Mouse (Mus musculus) forebrain, embryonic 14.5 days (tissue): ENCODE measurements around the gene Usp21. TPM values are rescaled to one million over a fixed set of nuclear protein-coding genes. Genes with fewer than 3 reads are reported as not detected.

Source experiments
- ATAC-seq: fragments of 200-750 bp; cut with Nextera tagmentation; 2 replicates; pipeline ENCODE4 v1.8.0; 2017; ENCODE audit warnings: mild to moderate bottlenecking, moderate library complexity
- DNase-seq: peaks from one replicate; pipeline ENCODE4 v3.0.0-alpha.2; 2015; ENCODE audit warnings: low spot score
- H3K27ac ChIP-seq: fragments of 300-500 bp; sonication (generic); 2 replicates; pipeline ENCODE4 v1.5.1; 2014; ENCODE audit warnings: low read depth, mild to moderate bottlenecking, control low read depth, low read length, moderate library complexity
- H3K27me3 ChIP-seq: fragments of 300-500 bp; sonication (generic); replicated peaks from 2 replicates; pipeline ENCODE4 v1.6.1; 2014; ENCODE audit warnings: low read length, control low read depth, mixed read lengths; ENCODE audit not compliant: control insufficient read depth, insufficient read depth
- H3K36me3 ChIP-seq: fragments of 300-500 bp; sonication (generic); 2 replicates; pipeline ENCODE4 v1.6.1; 2014; ENCODE audit warnings: low read length, control low read depth; ENCODE audit not compliant: control insufficient read depth, insufficient read depth
- H3K4me1 ChIP-seq: fragments of 300-500 bp; sonication (generic); 2 replicates; pipeline ENCODE4 v1.6.1; 2014; ENCODE audit warnings: antibody characterized with exemption, low read length, control low read depth; ENCODE audit not compliant: control insufficient read depth, insufficient read depth
- H3K4me2 ChIP-seq: fragments of 300-500 bp; sonication (generic); 2 replicates; pipeline ENCODE4 v1.6.1; 2014; ENCODE audit warnings: mild to moderate bottlenecking, control low read depth, low read length
- H3K4me3 ChIP-seq: fragments of 300-500 bp; sonication (generic); 2 replicates; pipeline ENCODE4 v1.5.1; 2014; ENCODE audit warnings: low read depth, low read length, control low read depth
- H3K9ac ChIP-seq: fragments of 300-500 bp; sonication (generic); 2 replicates; pipeline ENCODE4 v1.6.1; 2014; ENCODE audit warnings: mild to moderate bottlenecking, low read length, control low read depth, moderate library complexity
- H3K9me3 ChIP-seq: fragments of 300-500 bp; sonication (generic); replicated peaks from 2 replicates; pipeline ENCODE4 v1.6.1; 2016; ENCODE audit warnings: low read length, control low read depth, mixed read lengths; ENCODE audit not compliant: control insufficient read depth
- WGBS: fragments of 180-500 bp; shearing (Covaris S2); extraction: QIAGEN DNeasy Blood & Tissue Kit; methylation state at CpG from one replicate; pipeline ENCODE4 v1.1.7; 2014; 5-methylcytosine and 5-hydroxymethylcytosine counted together
- polyA plus RNA-seq: library from polyadenylated mRNA; unstranded; fragments of >200 nt; fragmentation: Nextera tagmentation; extraction: Ambion mirVana; gene quantifications from 2 replicates; pipeline ENCODE4 v1.2.1, GENCODE M21; 2014

The Usp21 gene
- polyA plus RNA-seq, 1 experiment from 2014 or later, result 89.9 TPM

- ATAC-seq (no peak), DNase-seq (no peak)
- WGBS, result 93% methylated on average over 14 of the region's 14 CpGs
- H3K27ac ChIP-seq, result no peak within 1 kb of the TSS
- no peaks in the 10 kb centered on the region for H3K4me1 ChIP-seq
- no peak within 1 kb of the TSS for H3K9ac ChIP-seq
- no peak within 1 kb of the TSS for H3K4me2 ChIP-seq
- H3K4me3 ChIP-seq, result no peak within 1 kb of the TSS
- no peaks in the 10 kb centered on the region for H3K27me3 ChIP-seq
- H3K36me3 ChIP-seq, result peaks cover 54% of the 10 kb centered on the region
- H3K9me3 ChIP-seq, result no peaks in the 10 kb centered on the region
Measured at GRCm38 (mm10) chr1:171234126-171234525, 53.7 kb downstream of the Usp21 start, which contains the start of gene Fcer1g. Fcer1g (minus strand) TSS chr1:171234365.

- H3K4me1 ChIP-seq, result no peaks in the 10 kb centered on the region
- peaks cover 43% of the 10 kb centered on the region for H3K36me3 ChIP-seq
- no peak overlapping the region for H3K4me3 ChIP-seq
- WGBS, result 86% methylated on average over 12 of the region's 12 CpGs
- no peak overlapping the region for H3K4me2 ChIP-seq
- no peak overlapping the region for H3K9ac ChIP-seq
- ATAC-seq (no peak), DNase-seq (no peak)
- H3K27me3 ChIP-seq, result no peaks in the 10 kb centered on the region
- H3K9me3 ChIP-seq, result no peaks in the 10 kb centered on the region
- no peak overlapping the region for H3K27ac ChIP-seq
Measured at GRCm38 (mm10) chr1:171232800-171233730, 54.7 kb downstream of the Usp21 start.

GRCm38 (mm10) chr1:171232348-171232747 is 55.4 kb downstream of the Usp21 start:
- Histone ChIP-seq H3K27me3 (no peaks in the 10 kb centered on the region), H3K4me3 (no peak overlapping the region), H3K4me1 (no peaks in the 10 kb centered on the region), H3K9ac (no peak overlapping the region), H3K4me2 (no peak overlapping the region), H3K9me3 (no peaks in the 10 kb centered on the region), H3K36me3 (peaks cover 36% of the 10 kb centered on the region), H3K27ac (no peak overlapping the region)
- WGBS, result 93% methylated on average over 5 of the region's 5 CpGs
- DNase-seq (no peak), ATAC-seq (no peak)

Other genes with a start within 250 kb of the Usp21 start
- 8.3 and 11.5 TPM in 2 replicates for gene Fcgr3, start 223.1 kb downstream of the Usp21 start, polyA plus RNA-seq
- 7.2 and 8.8 TPM in 2 replicates for gene Cfap126, start 174.1 kb downstream of the Usp21 start, polyA plus RNA-seq
- gene Sdhc, start 137.4 kb downstream of the Usp21 start, polyA plus RNA-seq, result 301 and 310 TPM in 2 replicates
- 0.09 and 0.22 TPM in 2 replicates for gene Mpz, start 137.3 kb downstream of the Usp21 start, polyA plus RNA-seq
- 9.7 and 10.2 TPM in 2 replicates for gene Pcp4l1, start 91.7 kb downstream of the Usp21 start, polyA plus RNA-seq
- gene Nr1i3, start 74.0 kb downstream of the Usp21 start, polyA plus RNA-seq, result 0.13 and 0.36 TPM in 2 replicates
- 45.0 and 49.2 TPM in 2 replicates for gene Tomm40l, start 65.5 kb downstream of the Usp21 start, polyA plus RNA-seq
- gene Apoa2, start 62.9 kb downstream of the Usp21 start, polyA plus RNA-seq, result 0.88 and 1.9 TPM in 2 replicates
- gene Fcer1g, start 53.6 kb downstream of the Usp21 start, polyA plus RNA-seq, result 25.1 and 31.5 TPM in 2 replicates
- gene Adamts4, start 37.6 kb downstream of the Usp21 start, polyA plus RNA-seq, result 2.5 and 3.9 TPM in 2 replicates
- 244 and 260 TPM in 2 replicates for gene Ndufs2, start 36.6 kb downstream of the Usp21 start, polyA plus RNA-seq
- gene B4galt3, start 17.7 kb downstream of the Usp21 start, polyA plus RNA-seq, result 74.9 and 94.2 TPM in 2 replicates
- gene Ppox, start 6.8 kb downstream of the Usp21 start, polyA plus RNA-seq, result 41.4 and 46.0 TPM in 2 replicates
- gene Ufc1, start 7.0 kb upstream of the Usp21 start, polyA plus RNA-seq, result 119 and 127 TPM in 2 replicates
- gene Dedd, start 41.2 kb upstream of the Usp21 start, polyA plus RNA-seq, result 53.9 and 60.5 TPM in 2 replicates
- gene Nit1, start 57.7 kb upstream of the Usp21 start, polyA plus RNA-seq, result 45.9 and 46.0 TPM in 2 replicates
- gene Pfdn2, start 57.7 kb upstream of the Usp21 start, polyA plus RNA-seq, result 78.3 and 82.6 TPM in 2 replicates
- gene Klhdc9, start 72.8 kb upstream of the Usp21 start, polyA plus RNA-seq, result 3.0 and 5.2 TPM in 2 replicates
- gene Nectin4, start 82.1 kb upstream of the Usp21 start, polyA plus RNA-seq, result 0.11 and 0.32 TPM in 2 replicates
- gene Arhgap30, start 101.0 kb upstream of the Usp21 start, polyA plus RNA-seq, result 0.28 and 0.39 TPM in 2 replicates
- gene Usf1, start 123.3 kb upstream of the Usp21 start, polyA plus RNA-seq, result 212 and 263 TPM in 2 replicates
- gene Tstd1, start 130.9 kb upstream of the Usp21 start, polyA plus RNA-seq, result 4.5 and 4.8 TPM in 2 replicates
- gene F11r, start 149.5 kb upstream of the Usp21 start, polyA plus RNA-seq, result 3.0 and 6.9 TPM in 2 replicates
- 24.3 and 26.1 TPM in 2 replicates for gene Alyref2, start 215.5 kb upstream of the Usp21 start, polyA plus RNA-seq
- gene Itln1, start 247.3 kb upstream of the Usp21 start, polyA plus RNA-seq, result not detected in 2 replicates